Mouse (Mus musculus) heart, adult 2 months (tissue): ENCODE results near the gene Maml3.

Source experiments
- CTCF ChIP-seq: fragments of 200-600 bp; IDR thresholded peaks from 2 replicates; pipeline ENCODE4 v1.8.1; 2022; ENCODE audit warnings: antibody characterized with exemption, mild to moderate bottlenecking, moderate library complexity
- POLR2A ChIP-seq: fragments of 200-500 bp; IDR thresholded peaks from 2 replicates; pipeline ENCODE4 v1.6.1; 2011; ENCODE audit warnings: mild to moderate bottlenecking, low read depth, low read length, control low read depth; ENCODE audit not compliant: insufficient read depth

DNA sequence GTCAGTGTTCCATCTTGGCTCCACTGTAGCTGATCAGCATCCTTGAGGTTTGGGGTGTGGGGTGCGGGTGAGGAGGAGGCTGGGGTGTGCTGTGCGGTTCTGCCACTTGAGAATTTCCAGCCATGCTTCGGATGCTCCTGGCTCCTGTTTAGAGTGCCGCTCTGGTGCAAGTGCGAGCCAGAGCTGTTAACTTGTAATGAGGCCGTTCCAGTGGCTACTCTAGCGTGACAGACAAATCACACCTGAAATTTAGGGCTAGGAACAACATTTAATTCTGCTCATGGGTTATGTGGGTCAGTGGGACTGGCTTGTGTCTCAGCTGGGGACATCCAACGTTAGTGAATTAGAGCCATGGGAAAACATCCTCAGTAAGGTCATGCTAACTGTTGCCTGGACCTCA is 454.9 kb downstream of the Maml3 start:
- TF ChIP-seq CTCF (no peak), POLR2A (no peak)
